Mouse (Mus musculus) mature B cell (primary cell): Measurements from ENCODE around the gene Per3.
"Not testable (repeated sequence)": the region's sequence is repeated elsewhere in the genome, so short reads cannot be mapped to it uniquely, and the experiment has no call there.

Source experiments
- in situ Hi-C: fragments of 300-500 bp; cut with MboI; formaldehyde crosslinking; loops from 2 replicates; pipeline ENCODE4 v1.14.3; 2019

Per3 gene

GRCm38 (mm10) chr4:151027001-151027400 is 17.5 kb downstream of the Per3 start:
- in situ Hi-C loops = no loop called here

GRCm38 (mm10) chr4:151024152-151024551 is 20.3 kb downstream of the Per3 start:
- in situ Hi-C loops = no loop called here

- in situ Hi-C loops = not testable (repeated sequence)
Observed at GRCm38 (mm10) chr4:151017356-151017755, 27.1 kb downstream of the Per3 start.

GRCm38 (mm10) chr4:151015946-151016345 is 28.5 kb downstream of the Per3 start:
- in situ Hi-C loops = no loop called here

- in situ Hi-C loops = no loop called here
Observed at GRCm38 (mm10) chr4:151010316-151010715, 34.1 kb downstream of the Per3 start.

- in situ Hi-C loops = no loop called here
Observed at GRCm38 (mm10) chr4:151006945-151007344, 37.5 kb downstream of the Per3 start.

GRCm38 (mm10) chr4:151005656-151006318 is 38.7 kb downstream of the Per3 start:
- in situ Hi-C loops = no loop called here

- in situ Hi-C loops = no loop called here
Observed at GRCm38 (mm10) chr4:151001397-151001796, 43.1 kb downstream of the Per3 start.

- in situ Hi-C loops = no loop called here
Observed at GRCm38 (mm10) chr4:150998626-150999025, 45.8 kb downstream of the Per3 start.

- in situ Hi-C loops = no loop called here
Observed at GRCm38 (mm10) chr4:150996797-150997196, 47.7 kb downstream of the Per3 start, which contains the start of gene Uts2. Gene Uts2, plus strand, starts transcription at chr4:150997097.

GRCm38 (mm10) chr4:150990148-150990547 is 54.3 kb downstream of the Per3 start:
- in situ Hi-C loops = no loop called here

GRCm38 (mm10) chr4:150980153-150980552 is 64.3 kb downstream of the Per3 start:
- in situ Hi-C loops = no loop called here

- in situ Hi-C loops = no loop called here
Observed at GRCm38 (mm10) chr4:150979455-150979854, 65.0 kb downstream of the Per3 start.

- in situ Hi-C loops = no loop called here
Observed at GRCm38 (mm10) chr4:150978156-150978910, 66.1 kb downstream of the Per3 start.

GRCm38 (mm10) chr4:150975145-150975544 is 69.3 kb downstream of the Per3 start:
- in situ Hi-C loops = no loop called here

- in situ Hi-C loops = no loop called here
Observed at GRCm38 (mm10) chr4:150973264-150973663, 71.2 kb downstream of the Per3 start.

- in situ Hi-C loops = no loop called here
Observed at GRCm38 (mm10) chr4:150968956-150969355, 75.5 kb downstream of the Per3 start.

- in situ Hi-C loops = no loop called here
Observed at GRCm38 (mm10) chr4:150966556-150966955, 77.9 kb downstream of the Per3 start.

- in situ Hi-C loops = no loop called here
Observed at GRCm38 (mm10) chr4:150965555-150965951, 78.9 kb downstream of the Per3 start.

GRCm38 (mm10) chr4:150964635-150965554 is 79.6 kb downstream of the Per3 start:
- in situ Hi-C loops = no loop called here

- in situ Hi-C loops = no loop called here
Observed at GRCm38 (mm10) chr4:150963711-150964110, 80.8 kb downstream of the Per3 start.

- in situ Hi-C loops = no loop called here
Observed at GRCm38 (mm10) chr4:150962231-150962630, 82.2 kb downstream of the Per3 start.
